Mouse (Mus musculus) stomach, embryonic 15.5 days (tissue): ENCODE measurements around the gene Spta1. TPM values are rescaled to one million over a fixed set of nuclear protein-coding genes. Genes with fewer than 3 reads are reported as not detected.

Experiments used
- ATAC-seq: fragments of 200-750 bp; cut with Nextera tagmentation; 2 replicates; pipeline ENCODE4 v1.8.0; 2017; ENCODE audit warnings: low read depth, moderate number of reproducible peaks, moderate TSS enrichment; ENCODE audit not compliant: insufficient read depth, low FRiP score
- H3K27ac ChIP-seq: fragments of 300-500 bp; sonication (generic); 2 replicates; pipeline ENCODE4 v1.5.1; 2015; ENCODE audit warnings: mild to moderate bottlenecking, inconsistent platforms
- H3K27me3 ChIP-seq: fragments of 300-500 bp; sonication (generic); replicated peaks from 2 replicates; pipeline ENCODE4 v1.6.1; 2015; ENCODE audit warnings: inconsistent platforms
- H3K36me3 ChIP-seq: fragments of 300-500 bp; sonication (generic); 2 replicates; pipeline ENCODE4 v1.6.1; 2015; ENCODE audit warnings: inconsistent platforms
- H3K4me1 ChIP-seq: fragments of 300-500 bp; sonication (generic); 2 replicates; pipeline ENCODE4 v1.6.1; 2015; ENCODE audit warnings: inconsistent platforms
- H3K4me2 ChIP-seq: fragments of 300-500 bp; sonication (generic); 2 replicates; pipeline ENCODE4 v1.6.1; 2015; ENCODE audit warnings: mild to moderate bottlenecking, inconsistent platforms
- H3K4me3 ChIP-seq: fragments of 300-500 bp; sonication (generic); replicated peaks from 2 replicates; pipeline ENCODE4 v1.5.1; 2015; ENCODE audit warnings: inconsistent platforms
- H3K9ac ChIP-seq: fragments of 300-500 bp; sonication (generic); 2 replicates; pipeline ENCODE4 v1.6.1; 2015; ENCODE audit warnings: inconsistent platforms
- H3K9me3 ChIP-seq: fragments of 300-500 bp; sonication (generic); 2 replicates; pipeline ENCODE4 v1.6.1; 2016; ENCODE audit warnings: inconsistent platforms
- WGBS: fragments of 180-500 bp; shearing (Covaris S2); methylation state at CpG from one replicate; pipeline ENCODE4 v1.1.7; 2015; 5-methylcytosine and 5-hydroxymethylcytosine counted together
- polyA plus RNA-seq: library from polyadenylated mRNA; unstranded; fragments of >200 nt; fragmentation: Nextera tagmentation; extraction: Ambion mirVana; gene quantifications from 2 replicates; pipeline ENCODE4 v1.2.1, GENCODE M21; 2015

Gene Spta1
- polyA plus RNA-seq, 1 experiment from 2014 or later, result 2.8 TPM

DNA sequence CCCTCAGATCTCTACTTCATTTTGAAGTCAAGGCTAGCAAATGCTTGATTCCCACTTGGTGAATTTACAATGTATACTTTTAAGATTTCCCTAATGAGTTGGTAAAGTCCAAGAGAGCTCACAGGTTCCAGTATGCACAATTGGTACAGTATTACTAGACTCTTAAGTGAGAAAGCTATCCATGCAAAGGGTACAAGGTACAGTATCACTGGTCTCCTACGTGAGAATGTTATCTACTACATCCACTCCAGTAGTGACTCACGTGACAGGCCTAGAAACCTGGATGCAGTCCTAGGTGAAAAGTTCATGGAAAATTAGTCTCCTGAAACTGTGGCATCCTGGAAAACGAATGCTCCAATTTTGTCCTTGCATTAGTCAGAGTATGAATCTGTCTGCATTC, 98.1 kb downstream of the Spta1 start:
- Histone ChIP-seq H3K9ac (no peak overlapping the region), H3K4me3 (no peak overlapping the region), H3K36me3 (no peaks in the 10 kb centered on the region), H3K27me3 (no peaks in the 10 kb centered on the region), H3K4me2 (no peak overlapping the region), H3K9me3 (no peaks in the 10 kb centered on the region), H3K27ac (no peak overlapping the region), H3K4me1 (no peaks in the 10 kb centered on the region)
- no peak for ATAC-seq
- WGBS, result 77% methylated on average over 3 of the region's 3 CpGs

Other genes with a start within 250 kb of the Spta1 start
- 3.6 and 3.8 TPM in 2 replicates for gene Mndal, start 230.3 kb upstream of the Spta1 start, polyA plus RNA-seq
- gene Ifi203, start 230.1 kb upstream of the Spta1 start, polyA plus RNA-seq, result 1.9 and 3.2 TPM in 2 replicates
- 0.43 and 0.82 TPM in 2 replicates for gene Ifi202b, start 190.0 kb upstream of the Spta1 start, polyA plus RNA-seq
- gene Ifi205, start 141.0 kb upstream of the Spta1 start, polyA plus RNA-seq, result 0.46 and 0.83 TPM in 2 replicates
- gene Olfr433, start 132.1 kb upstream of the Spta1 start, polyA plus RNA-seq, result 0.05 and 0.09 TPM in 2 replicates
- not detected in 2 replicates for gene Olfr432, start 123.6 kb upstream of the Spta1 start, polyA plus RNA-seq
- gene Olfr430, start 106.2 kb upstream of the Spta1 start, polyA plus RNA-seq, result not detected in 2 replicates
- gene Olfr429, start 88.4 kb upstream of the Spta1 start, polyA plus RNA-seq, result not detected in 2 replicates
- not detected in 2 replicates for gene Olfr427, start 75.9 kb upstream of the Spta1 start, polyA plus RNA-seq
- not detected in 2 replicates for gene Olfr231, start 51.6 kb upstream of the Spta1 start, polyA plus RNA-seq
- not detected in 2 replicates for gene Olfr424, start 41.3 kb upstream of the Spta1 start, polyA plus RNA-seq
- not detected in 2 replicates for gene Olfr420, start 17.1 kb upstream of the Spta1 start, polyA plus RNA-seq
- gene Olfr419, start 79.3 kb downstream of the Spta1 start, polyA plus RNA-seq, result not detected in 2 replicates
- 0.50 and 0.51 TPM in 2 replicates for gene Mptx1, start 157.7 kb downstream of the Spta1 start, polyA plus RNA-seq
- not detected in 2 replicates for gene Olfr417, start 192.3 kb downstream of the Spta1 start, polyA plus RNA-seq
- not detected in 2 replicates for gene Olfr248, start 218.3 kb downstream of the Spta1 start, polyA plus RNA-seq